Mouse (Mus musculus): ENCODE results near the gene Stxbp6.

Gene Stxbp6

GRCm38 (mm10) chr12:45074611-45075342 lies at the start of gene Stxbp6:
TSS of gene Stxbp6 (minus strand) at chr12:45074709.
- no peak for TF ChIP-seq GATA4 (IDR thresholded peaks at IDR 0.05; ENCODE audit: insufficient replicate concordance, low read length)

GRCm38 (mm10) chr12:45093732-45094131 lies 19.2 kb upstream of the Stxbp6 start:
- TF ChIP-seq GATA4 (IDR thresholded peaks at IDR 0.05; ENCODE audit: insufficient replicate concordance, low read length), result no peak

- TF ChIP-seq GATA4 (IDR thresholded peaks at IDR 0.05; ENCODE audit: insufficient replicate concordance, low read length), result no peak
These were observed 17.9 kb upstream of the Stxbp6 start for GRCm38 (mm10) chr12:45092444-45092843.

- no peak for TF ChIP-seq GATA4 (IDR thresholded peaks at IDR 0.05; ENCODE audit: insufficient replicate concordance, low read length)
These were observed 8.6 kb upstream of the Stxbp6 start for GRCm38 (mm10) chr12:45083145-45083475.

- TF ChIP-seq GATA4 (IDR thresholded peaks at IDR 0.05; ENCODE audit: insufficient replicate concordance, low read length), result no peak
These were observed 8.1 kb upstream of the Stxbp6 start for GRCm38 (mm10) chr12:45082379-45083144.

GRCm38 (mm10) chr12:45081617-45082016 lies 7.1 kb upstream of the Stxbp6 start:
- TF ChIP-seq GATA4 (IDR thresholded peaks at IDR 0.05; ENCODE audit: insufficient replicate concordance, low read length), result no peak

GRCm38 (mm10) chr12:45080753-45081122 lies 6.2 kb upstream of the Stxbp6 start:
- no peak for TF ChIP-seq GATA4 (IDR thresholded peaks at IDR 0.05; ENCODE audit: insufficient replicate concordance, low read length)

GRCm38 (mm10) chr12:45080036-45080752 lies 5.7 kb upstream of the Stxbp6 start:
- TF ChIP-seq GATA4 (IDR thresholded peaks at IDR 0.05; ENCODE audit: insufficient replicate concordance, low read length), result no peak

- no peak for TF ChIP-seq GATA4 (IDR thresholded peaks at IDR 0.05; ENCODE audit: insufficient replicate concordance, low read length)
These were observed 1.1 kb upstream of the Stxbp6 start for GRCm38 (mm10) chr12:45075631-45076030.

- TF ChIP-seq GATA4 (IDR thresholded peaks at IDR 0.05; ENCODE audit: insufficient replicate concordance, low read length), result no peak
These were observed 387 bp downstream of the Stxbp6 start for GRCm38 (mm10) chr12:45074042-45074601.

- TF ChIP-seq GATA4 (IDR thresholded peaks at IDR 0.05; ENCODE audit: insufficient replicate concordance, low read length), result no peak
These were observed 1.0 kb downstream of the Stxbp6 start for GRCm38 (mm10) chr12:45073331-45074041.

- no peak for TF ChIP-seq GATA4 (IDR thresholded peaks at IDR 0.05; ENCODE audit: insufficient replicate concordance, low read length)
These were observed 2.3 kb downstream of the Stxbp6 start for GRCm38 (mm10) chr12:45072185-45072584.

GRCm38 (mm10) chr12:45070186-45070585 lies 4.3 kb downstream of the Stxbp6 start:
- TF ChIP-seq GATA4 (IDR thresholded peaks at IDR 0.05; ENCODE audit: insufficient replicate concordance, low read length), result no peak

GRCm38 (mm10) chr12:45068145-45068754 lies 6.3 kb downstream of the Stxbp6 start:
- no peak for TF ChIP-seq GATA4 (IDR thresholded peaks at IDR 0.05; ENCODE audit: insufficient replicate concordance, low read length)

GRCm38 (mm10) chr12:45067686-45068085 lies 6.8 kb downstream of the Stxbp6 start:
- no peak for TF ChIP-seq GATA4 (IDR thresholded peaks at IDR 0.05; ENCODE audit: insufficient replicate concordance, low read length)

Data from liver, adult (tissue).